Mouse (Mus musculus) right cerebral cortex, postnatal 36 days (tissue): ENCODE results near the gene Zscan4e.
"Not testable (repeated sequence)": the region's sequence is repeated elsewhere in the genome, so short reads cannot be mapped to it uniquely, and the experiment has no call there.

ENCODE experiments used
- DNase-seq, 2 experiments: peaks; one replicate each; pipeline ENCODE4 v3.0.0; 2022; ENCODE audit warnings: low spot score in 2 of 2, mixed read lengths in 1 of 2

Zscan4e gene

DNA sequence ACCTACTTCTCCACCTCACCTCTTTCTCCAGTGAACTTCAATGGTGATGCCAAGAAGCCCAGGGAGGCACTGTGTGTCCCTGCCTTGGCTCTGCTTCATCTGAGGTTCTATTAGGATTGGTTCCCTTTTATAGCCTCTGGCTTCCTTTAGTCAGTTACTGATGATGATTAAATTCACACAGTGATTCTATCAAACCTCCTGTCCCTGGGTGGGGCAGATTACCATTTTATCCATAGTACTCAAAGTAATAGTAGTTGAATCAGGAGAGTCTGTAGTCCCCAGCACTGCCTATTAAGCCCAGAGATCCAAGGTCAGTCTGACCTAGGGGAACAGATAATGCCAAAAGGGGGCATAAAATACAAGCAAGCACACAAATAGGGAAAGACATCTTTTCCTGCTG lies at the start of gene Zscan4e:
Gene Zscan4e (minus strand): TSS at position 101 of the 400 bp plus-strand sequence.
- not testable (repeated sequence) for DNase-seq
